8 mouse cellular contexts compared by ENCODE assay signal in the genomic region with DNA sequence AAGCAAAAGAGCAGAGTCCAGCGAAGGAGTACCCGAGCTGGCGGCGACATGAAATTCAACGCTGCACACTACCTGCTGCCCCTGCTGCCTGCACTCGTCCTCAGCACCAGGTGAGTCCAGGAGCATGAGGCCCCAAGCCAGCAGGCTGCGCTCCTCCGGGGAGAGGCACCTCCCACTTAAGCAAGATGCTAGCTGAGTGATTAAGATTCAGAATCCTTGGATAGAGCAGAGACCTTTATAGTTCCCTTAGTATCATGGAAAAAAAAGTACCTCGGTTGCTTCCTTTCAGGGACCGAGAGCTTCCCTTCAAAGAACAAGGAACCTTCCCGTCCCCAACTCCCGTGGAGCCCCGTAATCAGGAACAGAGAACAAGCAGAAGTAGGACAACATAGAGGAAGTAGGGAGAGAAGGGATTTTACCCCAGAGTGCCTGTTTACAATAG. TPM values are rescaled to one million over a fixed set of nuclear protein-coding genes. Genes with fewer than 3 reads are reported as not detected.
A peak's percentile ranks its signal among the peaks of the same experiment; 100 is the strongest.
DNase-seq lines count a peak whose midpoint lies in the region; ATAC-seq lines count a peak whose summit lies in the region.

No protein-coding gene starts in this region.

- H3K9ac ChIP-seq in lung, embryonic 15.5 days = no peak overlapping the region
- H3K9ac ChIP-seq in intestine, embryonic 16.5 days (ENCODE audit: low read depth, low read length) = no peak overlapping the region
- H3K9ac ChIP-seq in neural tube, embryonic 15.5 days (replicated peaks) = peak overlapping the region; percentile 69

- peak; percentile 26; the same call in 1 of the 2 replicates for ATAC-seq in cerebellum, adult (ENCODE audit: insufficient number of reproducible peaks, low FRiP score, low TSS enrichment)
- ATAC-seq in lung, embryonic 15.5 days (ENCODE audit: borderline replicate concordance, extremely low read depth, low FRiP score, low TSS enrichment) = 0 out of 2 replicates have a peak, but pooled peaks have one; percentile 23
- peak; percentile 63 for ATAC-seq in intestine, embryonic 16.5 days
- peak; percentile 80 for ATAC-seq in neural tube, embryonic 15.5 days (ENCODE audit: low FRiP score)

- DNase-seq in cerebellum, adult 18-20 months = no peak
- DNase-seq in lung, postnatal 36 days = no peak
- DNase-seq in ovary, postnatal 36 days (ENCODE audit: low spot score) = no peak
- no peak for DNase-seq in spleen, adult 12 weeks (ENCODE audit: low spot score)

- WGBS in lung, embryonic 15.5 days = 3% methylated on average over 13 of the region's 13 CpGs
- 4% methylated on average over 13 of the region's 13 CpGs for WGBS in intestine, embryonic 16.5 days
- WGBS in neural tube, embryonic 15.5 days = 2% methylated on average over 13 of the region's 13 CpGs

- H3K4me3 ChIP-seq in lung, embryonic 15.5 days = peak overlapping the region; percentile 23
- H3K4me3 ChIP-seq in intestine, embryonic 16.5 days (ENCODE audit: low read length) = peak overlapping the region; percentile 42
- peak overlapping the region; percentile 55 for H3K4me3 ChIP-seq in neural tube, embryonic 15.5 days (replicated peaks)

- no peaks in the 10 kb centered on the region for H3K9me3 ChIP-seq in lung, embryonic 15.5 days
- H3K9me3 ChIP-seq in intestine, embryonic 16.5 days (ENCODE audit: control insufficient read depth, low read length) = no peaks in the 10 kb centered on the region
- no peaks in the 10 kb centered on the region for H3K9me3 ChIP-seq in neural tube, embryonic 15.5 days (replicated peaks)

- H3K4me1 ChIP-seq in lung, embryonic 15.5 days = no peaks in the 10 kb centered on the region
- peaks cover 3% of the 10 kb centered on the region; the same call in 1 of the 2 replicates for H3K4me1 ChIP-seq in intestine, embryonic 16.5 days (ENCODE audit: control insufficient read depth, insufficient read depth, low read length)
- H3K4me1 ChIP-seq in neural tube, embryonic 15.5 days = peaks cover 7% of the 10 kb centered on the region; the same call in 1 of the 2 replicates

- no peak overlapping the region for H3K27ac ChIP-seq in lung, embryonic 15.5 days
- no peak overlapping the region for H3K27ac ChIP-seq in intestine, embryonic 16.5 days (ENCODE audit: low read length)
- H3K27ac ChIP-seq in neural tube, embryonic 15.5 days (replicated peaks) = peak overlapping the region; percentile 85

- peak overlapping the region; percentile 57 for H3K4me2 ChIP-seq in lung, embryonic 15.5 days
- H3K4me2 ChIP-seq in intestine, embryonic 16.5 days (ENCODE audit: low read depth, low read length) = peak overlapping the region; percentile 60
- peak overlapping the region; percentile 75 for H3K4me2 ChIP-seq in neural tube, embryonic 15.5 days

- peaks cover 17% of the 10 kb centered on the region for H3K27me3 ChIP-seq in lung, embryonic 15.5 days
- peaks cover 10% of the 10 kb centered on the region for H3K27me3 ChIP-seq in intestine, embryonic 16.5 days (replicated peaks; ENCODE audit: control insufficient read depth, insufficient read depth, low read length)
- H3K27me3 ChIP-seq in neural tube, embryonic 15.5 days (replicated peaks) = no peaks in the 10 kb centered on the region

- no peaks in the 10 kb centered on the region for H3K36me3 ChIP-seq in lung, embryonic 15.5 days
- H3K36me3 ChIP-seq in intestine, embryonic 16.5 days (ENCODE audit: control insufficient read depth, insufficient read depth, low read length) = no peaks in the 10 kb centered on the region
- no peaks in the 10 kb centered on the region for H3K36me3 ChIP-seq in neural tube, embryonic 15.5 days

RNA-seq across cellular contexts. Expression of gene Luzp2, which starts 0.6 kb away (rescaled TPM):
- polyA plus RNA-seq in lung, embryonic 15.5 days (2015; fragmentation: Nextera tagmentation; extraction: Ambion mirVana) = 0.23 and 0.27 TPM in 2 replicates
- polyA plus RNA-seq in intestine, embryonic 16.5 days (2015; fragmentation: Nextera tagmentation; extraction: Ambion mirVana) = 0.40 and 0.50 TPM in 2 replicates
- polyA plus RNA-seq in neural tube, embryonic 15.5 days (2015; fragmentation: Nextera tagmentation; extraction: Ambion mirVana) = 27.1 and 32.8 TPM in 2 replicates

Comparison
In these comparisons a context has a peak if more than half of its experiments do, and no peak if none do; other contexts are left out.
1. ATAC-seq: peak in every context shown above with its lines; median percentile 80 in neural tube, embryonic 15.5 days; 63 in intestine, embryonic 16.5 days; 26 in cerebellum, adult; 23 in lung, embryonic 15.5 days.
2. RNA of gene Luzp2, which starts 0.6 kb away (polyA plus RNA-seq): 27.1 to 32.8 TPM in neural tube, embryonic 15.5 days; 0.40 to 0.50 TPM in intestine, embryonic 16.5 days and 0.23 to 0.27 TPM in lung, embryonic 15.5 days; every median in the first group is over 10 times any median in the second.
3. Peak in every context shown above with its lines, with median percentiles within 50 percentile points of each other: H3K4me2 ChIP-seq and H3K4me3 ChIP-seq.